Mouse (Mus musculus) CH12.LX (cell line): ENCODE results near the gene Cox19. TPM values are rescaled to one million over a fixed set of nuclear protein-coding genes. Genes with fewer than 3 reads are reported as not detected.

Experiments used
- DNase-seq: peaks from one replicate; pipeline ENCODE4 v3.0.0-alpha.2; 2013; ENCODE audit errors: extremely low read depth
- H3K27ac ChIP-seq: 2 replicates; pipeline ENCODE4 v1.5.1; 2012; ENCODE audit warnings: low read depth, mild to moderate bottlenecking, control low read depth, moderate library complexity; ENCODE audit not compliant: insufficient read depth
- H3K27me3 ChIP-seq: replicated peaks from 2 replicates; pipeline ENCODE3; 2012; ENCODE audit warnings: inconsistent platforms
- H3K36me3 ChIP-seq, 2 experiments: replicated peaks in 1 of 2; 2 replicates each; pipeline versions ENCODE3 to v1.6.1; 2012; ENCODE audit warnings: inconsistent platforms in 1 of 2, low read length in 1 of 2, mild to moderate bottlenecking in 1 of 2, mixed read lengths in 1 of 2, moderate library complexity in 1 of 2; ENCODE audit not compliant: control insufficient read depth in 1 of 2, insufficient read depth in 1 of 2
- H3K4me1 ChIP-seq, 2 experiments: 2 replicates each; pipeline ENCODE4 v1.6.1; 2012; ENCODE audit warnings: inconsistent platforms in 1 of 2, moderate library complexity in 1 of 2; ENCODE audit not compliant: insufficient read depth in 2 of 2, control insufficient read depth in 1 of 2
- H3K4me2 ChIP-seq: 2 replicates; pipeline ENCODE4 v1.6.1; 2012; ENCODE audit warnings: low read depth, mild to moderate bottlenecking, control low read depth; ENCODE audit not compliant: poor library complexity, insufficient read depth, severe bottlenecking
- H3K4me3 ChIP-seq, 3 experiments: fragments of 150-350 bp in 1 of 3; sonication (generic) in 1 of 3; replicated peaks in 1 of 3; 2 replicates each; pipeline versions ENCODE3 to v1.5.1; 2011 to 2012; ENCODE audit warnings: low read depth in 2 of 3, low read length in 2 of 3, mild to moderate bottlenecking in 2 of 3, moderate library complexity in 2 of 3, control low read depth in 1 of 3, improper control_type of control experiment in 1 of 3, inconsistent platforms in 1 of 3, mixed read lengths in 1 of 3; ENCODE audit not compliant: poor library complexity in 1 of 3
- H3K79me2 ChIP-seq: replicated peaks from 2 replicates; pipeline ENCODE4 v1.6.1; 2012; ENCODE audit warnings: mild to moderate bottlenecking, moderate library complexity; ENCODE audit not compliant: control insufficient read depth, poor library complexity, insufficient read depth, severe bottlenecking; ENCODE audit errors: extremely low read depth
- H3K9ac ChIP-seq: 2 replicates; pipeline ENCODE4 v1.6.1; 2012; ENCODE audit warnings: low read depth, mild to moderate bottlenecking, control low read depth, moderate library complexity; ENCODE audit not compliant: insufficient read depth
- H3K9me3 ChIP-seq: replicated peaks from 2 replicates; pipeline ENCODE3; 2012; ENCODE audit warnings: low read length, inconsistent platforms, mixed read lengths
- BHLHE40 ChIP-seq: IDR thresholded peaks from 2 replicates; pipeline ENCODE4 v1.6.1; 2011; ENCODE audit warnings: mild to moderate bottlenecking, low read depth, low read length, improper control_type of control experiment
- CTCF ChIP-seq, 2 experiments: IDR thresholded peaks in 1 of 2; conservative IDR thresholded peaks in 1 of 2; 2 replicates each; pipeline ENCODE4 v1.5.1; 2011 to 2012; ENCODE audit warnings: low read depth in 2 of 2, low read length in 2 of 2, improper control_type of control experiment in 1 of 2, inconsistent platforms in 1 of 2, mild to moderate bottlenecking in 1 of 2, moderate library complexity in 1 of 2
- E2F4 ChIP-seq: IDR thresholded peaks from 2 replicates; pipeline ENCODE4 v1.6.1; 2011; ENCODE audit warnings: low read depth, low read length, improper control_type of control experiment; ENCODE audit not compliant: insufficient replicate concordance
- GABPA ChIP-seq: IDR thresholded peaks from 2 replicates; pipeline ENCODE4 v1.6.1; 2012; ENCODE audit warnings: low read depth, low read length, improper control_type of control experiment, inconsistent platforms; ENCODE audit not compliant: insufficient replicate concordance
- HCFC1 ChIP-seq: IDR thresholded peaks from 2 replicates; pipeline ENCODE4 v1.6.1; 2012; ENCODE audit warnings: low read depth, mild to moderate bottlenecking, inconsistent platforms, low read length, improper control_type of control experiment
- IRF4 ChIP-seq: IDR thresholded peaks from 2 replicates; pipeline ENCODE4 v1.6.1; 2014; ENCODE audit warnings: low read depth, mild to moderate bottlenecking, inconsistent platforms, low read length, improper control_type of control experiment
- MAX ChIP-seq: IDR thresholded peaks from 2 replicates; pipeline ENCODE4 v1.6.1; 2011; ENCODE audit warnings: low read length, improper control_type of control experiment
- MXI1 ChIP-seq: IDR thresholded peaks from 2 replicates; pipeline ENCODE4 v1.6.1; 2011; ENCODE audit warnings: mild to moderate bottlenecking, low read depth, low read length, improper control_type of control experiment
- MYC ChIP-seq: IDR thresholded peaks from 2 replicates; pipeline ENCODE4 v1.6.1; 2011; ENCODE audit warnings: low read depth, mild to moderate bottlenecking, improper control_type of control experiment, low read length
- PAX5 ChIP-seq: IDR thresholded peaks from 2 replicates; pipeline ENCODE4 v1.6.1; 2012; ENCODE audit warnings: low read length, inconsistent platforms, mixed read lengths
- RAD21 ChIP-seq: IDR thresholded peaks from 2 replicates; pipeline ENCODE4 v1.6.1; 2011; ENCODE audit warnings: low read depth, mild to moderate bottlenecking, low read length, improper control_type of control experiment, moderate library complexity
- SIN3A ChIP-seq: IDR thresholded peaks from 2 replicates; pipeline ENCODE4 v1.6.1; 2012; ENCODE audit warnings: low read length, improper control_type of control experiment, inconsistent platforms
- SMC3 ChIP-seq: IDR thresholded peaks from 2 replicates; pipeline ENCODE4 v1.6.1; 2011; ENCODE audit warnings: low read depth, low read length, improper control_type of control experiment
- ZKSCAN1 ChIP-seq: IDR thresholded peaks from 2 replicates; pipeline ENCODE4 v1.6.1; 2012; ENCODE audit warnings: low read depth, inconsistent platforms, low read length, improper control_type of control experiment, borderline replicate concordance
- dilution Hi-C: fragments of 300-500 bp; cut with MboI; formaldehyde crosslinking; loops from 2 replicates; pipeline ENCODE4 v1.14.3; 2020; ENCODE audit warnings: low sequenced_read_pairs; ENCODE audit not compliant: extremely low pct_unique_long_range_greater_than_20kb, extremely low pct_ligation_motif_present
- in situ Hi-C: fragments of 300-500 bp; cut with MboI; formaldehyde crosslinking; loops from 3 replicates; pipeline ENCODE4 v1.14.3; 2019; ENCODE audit warnings: low sequenced_read_pairs, low pct_ligation_motif_present, low pct_unique_long_range_greater_than_20kb, mixed read lengths
- polyA plus RNA-seq: library from polyadenylated mRNA; unstranded; fragments of >175 nt; gene quantifications from 2 replicates; pipeline ENCODE4 v1.2.1, GENCODE M21; 2012; ENCODE audit warnings: low read depth; ENCODE audit not compliant: insufficient read length
- total RNA-seq, 2 experiments: library from RNA; depleted of rRNA; stranded (reverse); fragments of 300-350 nt in 1 of 2; fragments of >200 nt in 1 of 2; gene quantifications; 2 replicates each; pipeline ENCODE4 v1.2.3; 2012 to 2014

Cox19 gene
- total and polyA plus RNA-seq, 3 experiments: 30.1 to 70.1 (median 32.1) TPM

GRCm38 (mm10) chr5:139344021-139344686 is 7.1 kb downstream of the Cox19 start:
- Histone ChIP-seq H3K36me3 (peaks cover 25 to 35% of the 10 kb centered on the region in 2 experiments), H3K27ac (no peak overlapping the region), H3K9ac (peak overlapping the region; percentile 95), H3K4me2 (peak overlapping the region; percentile 91), H3K4me3 (peak overlapping the region; percentile 96 to 99 (median 98)), H3K27me3 (peaks cover 12% of the 10 kb centered on the region), H3K79me2 (peaks cover 11% of the 10 kb centered on the region), H3K9me3 (no peaks in the 10 kb centered on the region), H3K4me1 (peaks cover 3 to 14% of the 10 kb centered on the region in 2 experiments; a peak in 3 of 4 replicates)
- peak; percentile 88 for DNase-seq
- dilution Hi-C loops: no loop called here
- TF ChIP-seq MXI1: peak; percentile 87
- TF ChIP-seq RAD21: peak; percentile 36
- peak; percentile 81 to 84 for TF ChIP-seq CTCF (conservative IDR thresholded peaks at IDR 0.05 in 1 of 2, IDR thresholded peaks at IDR 0.05 in 1 of 2; ENCODE audit: low read depth in 2 of 2, low read length in 2 of 2)
- TF ChIP-seq MYC: peak; percentile 61; the same call in 1 of the 2 replicates
- no peak for TF ChIP-seq E2F4
- TF ChIP-seq SMC3: peak; percentile 62
- TF ChIP-seq GABPA: no peak
- TF ChIP-seq PAX5: no peak
- TF ChIP-seq BHLHE40: no peak
- no peak; the same call in 1 of the 2 replicates for TF ChIP-seq IRF4
- TF ChIP-seq MAX: no peak
- peak; percentile 24; the same call in 1 of the 2 replicates for TF ChIP-seq HCFC1
- peak; percentile 81 for TF ChIP-seq SIN3A
- no peak for TF ChIP-seq ZKSCAN1
- in situ Hi-C loops: no loop called here

GRCm38 (mm10) chr5:139338891-139339290 is 12.3 kb downstream of the Cox19 start:
- Histone ChIP-seq H3K79me2 (peaks cover 5% of the 10 kb centered on the region; the same call in 1 of the 2 replicates), H3K4me3 (no peak overlapping the region), H3K9me3 (no peaks in the 10 kb centered on the region), H3K36me3 (peaks cover 51 to 77% of the 10 kb centered on the region in 2 experiments), H3K27me3 (no peaks in the 10 kb centered on the region), H3K4me2 (no peak overlapping the region), H3K9ac (no peak overlapping the region), H3K27ac (no peak overlapping the region)
- dilution Hi-C loops (no loop called here), in situ Hi-C loops (no loop called here)
- DNase-seq: no peak
- no peak for TF ChIP-seq BHLHE40
- TF ChIP-seq, all 38 proteins: peak for 0
- H3K4me1 ChIP-seq: peaks cover 0 to 18% of the 10 kb centered on the region in 2 experiments; a peak in 2 of 4 replicates
